Mouse (Mus musculus): Measurements from ENCODE around the gene Olfr38.

Olfr38 gene

DNA sequence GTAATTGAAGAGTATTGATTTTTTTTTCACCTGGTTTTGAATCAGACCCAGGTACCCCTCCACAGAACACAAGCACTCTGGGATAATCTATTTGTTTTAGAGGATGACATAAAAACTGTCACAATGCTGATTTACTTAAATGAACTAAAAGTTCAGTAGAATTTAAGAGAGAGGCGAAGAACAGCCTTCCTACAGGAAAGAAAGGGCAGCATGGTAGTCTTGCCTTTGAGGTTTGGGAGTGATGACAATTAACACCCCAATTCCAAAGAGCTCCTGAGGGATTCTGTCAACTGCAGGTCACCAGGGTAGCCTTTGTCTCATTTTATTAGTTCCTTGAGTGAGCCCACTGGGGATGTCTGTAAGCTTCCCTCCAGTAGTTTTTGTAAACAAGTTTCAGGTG is at the start of gene Olfr38:
Olfr38 (plus strand) TSS at position 301 of the 400 bp plus-strand sequence.
- DNase-seq (ENCODE audit: low spot score in 2 of 2) = no peak

DNA sequence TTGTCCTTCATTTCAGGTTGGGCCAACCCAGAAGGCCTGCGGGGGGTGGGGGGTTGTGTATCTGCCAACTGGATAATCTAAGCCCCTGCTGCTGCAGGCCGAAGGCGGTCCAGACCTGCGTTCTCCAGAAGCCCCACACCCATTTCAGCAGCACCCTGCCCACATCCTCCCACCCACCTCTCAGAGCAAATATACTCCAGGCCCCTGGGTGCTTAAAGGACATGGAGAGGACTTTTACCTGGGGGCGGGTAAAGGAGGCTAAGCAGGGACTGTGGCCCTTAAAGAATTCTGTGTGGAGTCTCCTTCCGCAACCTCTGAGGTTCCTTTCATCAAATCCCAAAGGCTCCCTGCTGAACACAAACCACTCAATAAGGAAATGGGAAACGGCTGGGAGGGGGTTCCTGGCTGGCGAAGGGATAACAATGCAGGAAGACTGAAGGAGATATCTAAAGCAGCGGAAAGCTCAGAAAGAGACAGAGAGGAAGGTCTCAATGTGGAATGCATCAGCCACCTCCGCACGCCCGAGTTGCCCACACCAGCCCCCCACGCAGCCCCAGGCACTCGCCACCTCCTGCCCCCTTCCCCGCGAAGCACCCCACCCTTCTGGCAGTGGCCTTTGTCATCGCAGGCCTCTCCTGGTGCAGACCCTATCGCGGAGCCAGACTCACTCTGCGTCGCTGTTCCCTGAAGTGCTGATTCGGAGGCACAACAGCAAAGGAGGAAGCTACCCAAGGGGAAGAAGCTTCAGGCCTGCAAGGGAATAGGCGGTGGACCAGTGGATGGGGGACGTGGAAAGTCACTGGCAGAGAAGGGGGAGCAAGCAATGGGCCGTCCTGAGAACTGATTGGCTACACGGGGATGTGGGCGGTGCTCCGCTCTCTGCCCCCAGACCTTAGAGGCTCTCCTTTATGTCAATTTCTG is 46.7 kb upstream of the Olfr38 start, which contains the start of gene Tcaf1:
Tcaf1 (minus strand) TSS at position 798 of the 921 bp plus-strand sequence.
- peak; percentile 87 to 93 for DNase-seq (ENCODE audit: low spot score in 2 of 2)

DNA sequence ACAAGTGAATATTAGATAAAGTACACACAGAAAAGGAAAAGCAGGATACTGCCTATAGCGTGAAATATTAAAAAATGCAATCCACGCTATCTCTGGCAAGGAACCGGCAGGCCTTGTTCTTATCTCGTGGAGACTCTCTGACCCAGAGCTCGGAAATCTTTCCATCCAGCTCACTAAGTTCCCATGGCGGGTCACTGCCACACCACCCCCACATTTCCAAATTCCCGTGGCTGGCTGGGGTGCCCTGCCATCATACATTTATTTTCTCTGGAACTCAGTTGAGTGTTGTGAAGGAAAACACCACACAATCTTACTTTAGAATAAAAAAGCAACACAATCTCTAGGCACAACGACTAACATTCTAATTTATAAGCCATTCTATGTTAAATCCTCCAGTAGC is 41.5 kb upstream of the Olfr38 start:
- DNase-seq (ENCODE audit: low spot score in 2 of 2) = no peak

DNA sequence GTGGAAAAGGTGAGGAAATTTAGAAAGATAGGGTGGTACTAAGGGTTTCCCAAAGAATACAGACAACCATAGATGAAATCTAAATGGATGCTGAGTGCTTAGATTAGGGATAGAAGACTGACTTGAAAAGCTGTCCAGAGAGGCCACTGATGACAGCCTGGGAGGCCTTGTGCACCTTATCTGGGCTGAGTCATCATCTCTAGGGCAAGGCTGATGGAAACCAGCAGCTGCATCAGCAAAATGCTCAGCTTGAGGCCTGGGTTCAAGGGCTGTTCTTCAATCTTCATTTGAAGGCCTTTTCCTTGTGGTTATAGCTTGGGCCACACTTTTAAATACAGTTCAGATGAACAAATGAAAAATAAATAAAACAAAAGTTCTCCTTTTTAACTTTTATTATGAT is 38.2 kb upstream of the Olfr38 start:
- DNase-seq (ENCODE audit: low spot score in 2 of 2) = no peak

DNA sequence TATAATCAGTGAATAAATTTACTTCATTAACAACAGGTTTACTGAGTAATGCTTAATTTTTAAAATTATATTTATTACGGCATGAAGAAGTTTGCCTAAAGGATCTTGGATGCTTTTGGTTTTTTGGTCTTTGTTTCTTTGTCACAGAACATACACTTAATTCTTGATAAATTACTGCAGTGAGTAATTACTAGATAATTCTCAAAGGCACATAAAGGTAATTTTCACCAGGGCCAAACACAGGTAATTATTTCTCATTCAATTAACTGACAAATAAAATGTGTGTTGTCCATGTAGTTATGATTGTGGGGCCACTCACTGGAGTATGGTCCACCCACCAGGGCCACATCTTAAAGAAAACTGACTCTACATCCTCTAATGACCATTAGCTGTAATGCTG is 17.1 kb upstream of the Olfr38 start, which contains the start of gene Olfr453:
Olfr453 (plus strand) TSS at position 301 of the 400 bp plus-strand sequence.
- DNase-seq (ENCODE audit: low spot score in 2 of 2) = no peak

DNA sequence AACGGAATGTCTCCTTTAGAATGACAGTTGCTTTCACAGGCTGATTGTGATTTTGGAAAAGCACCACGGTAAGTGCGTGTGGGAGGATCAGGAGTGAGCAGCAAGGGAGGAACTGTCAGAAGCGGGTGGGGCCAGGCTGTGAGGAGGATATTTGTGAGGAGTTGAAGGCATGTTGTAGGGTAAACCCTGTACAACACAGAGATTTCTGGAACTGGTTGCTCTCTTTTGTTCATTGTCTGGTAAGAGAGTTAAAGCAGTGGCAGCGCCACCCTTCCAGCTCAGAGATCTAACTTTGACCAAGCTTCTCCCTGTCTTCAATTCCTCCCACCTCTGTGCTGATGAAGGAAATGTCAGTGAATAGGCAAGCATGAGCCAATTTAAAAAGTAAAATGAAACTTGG is 13.9 kb upstream of the Olfr38 start:
- peak in 1 of 2 experiments; percentile 10 for DNase-seq (ENCODE audit: low spot score in 2 of 2)

DNA sequence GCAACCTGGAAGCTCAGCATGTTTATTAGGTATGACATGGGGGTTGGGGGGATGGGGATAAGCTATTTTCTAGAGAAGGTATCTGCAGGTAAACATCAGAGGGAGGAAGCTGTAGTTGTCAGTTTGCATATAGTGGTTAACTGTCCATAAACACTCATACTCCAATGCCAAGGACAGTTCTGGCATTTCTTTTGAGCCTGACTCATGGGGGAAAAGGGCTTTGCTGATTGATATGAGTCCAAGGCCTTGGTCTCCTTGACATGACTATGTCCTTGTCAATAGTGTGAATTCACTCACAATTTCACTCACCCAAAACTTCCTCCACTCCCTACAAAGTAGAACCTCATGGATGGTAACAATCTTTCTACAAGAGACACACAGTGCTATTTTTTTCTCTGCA is 8.4 kb upstream of the Olfr38 start:
- DNase-seq (ENCODE audit: low spot score in 2 of 2) = no peak

DNA sequence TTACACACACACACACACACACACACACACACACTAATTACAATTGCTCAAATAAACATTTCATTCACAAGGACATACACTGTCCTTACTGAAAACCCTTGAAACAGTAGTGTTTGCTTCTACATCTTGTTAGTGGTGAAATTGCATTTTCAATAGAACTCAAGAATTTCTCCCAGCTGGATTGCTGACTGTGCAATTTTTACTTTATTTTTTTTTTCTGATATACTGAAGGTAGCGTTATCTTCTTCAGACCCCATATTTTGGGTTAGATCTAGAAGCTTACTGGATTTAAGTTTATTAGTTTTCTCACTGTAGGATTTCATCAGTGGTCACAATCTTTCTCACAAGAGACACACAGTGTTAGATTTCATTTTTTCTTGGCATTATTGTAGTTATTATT is 20.9 kb downstream of the Olfr38 start:
- no peak for DNase-seq (ENCODE audit: low spot score in 2 of 2)

DNA sequence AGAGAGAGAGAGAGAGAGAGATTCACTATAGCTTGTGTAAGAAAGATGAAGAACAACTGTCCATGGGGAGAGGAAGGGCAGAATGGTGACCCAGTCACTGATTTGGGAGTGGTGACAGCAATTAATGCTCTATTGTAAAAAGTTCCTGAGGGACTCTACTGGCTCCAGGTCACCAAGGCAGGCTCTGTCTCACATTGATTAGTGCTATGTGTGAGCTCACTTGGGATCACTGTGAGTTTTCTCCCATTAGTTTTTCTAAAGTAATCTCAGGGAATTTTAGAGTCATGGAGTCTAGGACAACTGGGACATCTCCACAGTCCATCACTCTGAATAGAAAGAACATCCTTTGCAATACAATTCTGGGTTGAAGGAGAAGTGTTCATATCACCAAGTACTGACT is 28.6 kb downstream of the Olfr38 start, which contains the start of gene Olfr452:
Olfr452 (plus strand) TSS at position 301 of the 400 bp plus-strand sequence.
- DNase-seq (ENCODE audit: low spot score in 2 of 2) = no peak

DNA sequence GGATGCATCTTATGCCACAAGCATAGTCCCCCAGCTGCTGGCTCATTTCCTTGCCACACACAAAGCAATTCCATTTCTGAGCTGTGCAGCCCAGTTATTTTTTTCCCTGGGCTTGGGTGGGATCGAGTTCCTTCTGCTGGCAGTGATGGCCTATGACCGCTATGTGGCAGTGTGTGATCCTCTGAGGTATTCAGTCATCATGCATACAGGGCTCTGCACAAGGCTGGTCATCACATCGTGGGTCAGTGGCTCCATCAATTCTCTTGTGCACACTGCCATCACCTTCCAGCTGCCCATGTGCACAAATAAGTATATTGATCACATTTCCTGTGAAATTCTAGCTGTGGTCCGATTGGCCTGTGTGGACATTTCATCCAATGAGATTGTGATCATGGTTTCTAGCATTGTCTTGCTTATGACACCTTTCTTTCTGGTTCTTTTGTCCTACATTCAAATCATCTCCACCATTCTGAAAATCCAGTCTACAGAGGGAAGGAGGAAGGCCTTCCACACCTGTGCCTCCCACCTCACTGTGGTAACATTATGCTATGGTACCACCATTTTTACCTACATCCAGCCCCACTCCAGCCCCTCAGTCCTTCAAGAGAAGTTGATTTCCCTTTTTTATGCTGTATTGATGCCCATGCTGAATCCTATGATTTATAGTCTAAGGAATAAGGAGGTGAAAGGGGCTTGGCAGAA is 34.2 kb downstream of the Olfr38 start:
- DNase-seq (ENCODE audit: low spot score in 2 of 2) = no peak

DNA sequence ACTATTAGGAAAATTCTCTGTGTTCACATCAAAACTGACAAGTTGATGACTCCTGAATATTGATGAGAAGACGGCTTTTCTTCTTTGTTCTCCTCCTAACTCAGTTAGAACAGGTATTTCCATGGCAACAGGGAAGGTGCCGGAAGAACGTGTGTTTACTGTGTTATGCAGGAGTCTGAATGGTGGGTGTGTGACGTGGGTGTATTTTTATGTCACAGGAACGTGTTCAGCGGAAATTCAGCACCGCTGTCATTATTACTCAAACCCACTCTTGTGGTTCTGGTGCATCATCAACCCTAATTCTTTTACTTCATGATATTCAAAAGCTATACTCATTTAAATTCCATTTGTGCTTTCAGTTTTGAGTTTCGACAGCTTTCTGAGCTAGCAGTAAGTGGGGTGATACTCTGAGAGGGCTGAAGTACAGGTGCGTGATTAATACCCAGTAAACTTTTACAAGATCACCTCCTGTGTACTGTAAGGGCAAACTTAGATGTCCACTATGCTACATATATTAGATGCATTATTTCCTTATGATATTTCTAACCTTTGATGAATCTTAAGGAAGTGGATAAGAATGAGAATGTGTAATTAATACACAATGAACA is 34.8 kb downstream of the Olfr38 start:
- peak; percentile 12 to 42 for DNase-seq (ENCODE audit: low spot score in 2 of 2)

DNA sequence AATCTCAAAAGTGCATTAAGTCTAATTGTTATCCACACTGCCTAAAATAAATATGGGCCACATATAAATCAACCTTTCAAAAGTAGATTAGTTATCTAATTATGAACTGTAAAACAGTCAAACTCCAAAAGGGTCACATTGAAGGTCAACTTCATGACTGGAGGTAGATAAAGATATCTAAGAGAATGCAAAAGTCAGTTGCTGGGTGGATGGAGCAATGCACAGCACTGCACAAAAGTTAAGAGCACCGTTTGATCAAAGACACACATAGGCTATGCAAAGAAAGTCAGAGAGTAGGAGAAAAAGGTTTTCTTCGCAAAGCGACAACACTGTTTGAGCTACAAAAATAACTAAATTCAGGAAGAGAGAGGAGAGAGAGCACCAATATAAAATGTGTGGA is 38.8 kb downstream of the Olfr38 start:
- no peak for DNase-seq (ENCODE audit: low spot score in 2 of 2)

DNA sequence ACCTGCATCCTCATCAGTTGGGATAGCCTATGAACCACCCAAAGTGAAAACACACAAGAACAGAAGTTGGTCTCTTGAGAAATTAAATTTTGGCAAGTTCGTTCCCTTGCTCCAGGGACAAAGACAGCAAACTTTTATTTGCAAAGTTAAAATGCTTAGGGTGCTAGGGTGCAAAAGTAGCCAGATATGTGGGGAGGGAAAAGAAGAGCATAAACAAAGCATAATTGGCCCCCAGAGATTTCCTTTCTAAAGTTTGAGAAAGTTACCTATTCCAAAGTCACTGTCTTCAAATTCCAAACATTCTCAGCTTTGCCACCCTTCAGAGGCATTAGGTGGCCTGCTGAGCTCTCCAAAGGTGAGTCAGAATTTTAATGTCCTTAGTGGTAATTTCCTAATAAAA is 55.4 kb downstream of the Olfr38 start, which contains the start of gene Olfr450:
Olfr450 (plus strand) TSS at position 301 of the 400 bp plus-strand sequence.
- no peak for DNase-seq (ENCODE audit: low spot score in 2 of 2)
